Mouse (Mus musculus): ENCODE results near the gene Fdps. TPM values are rescaled to one million over a fixed set of nuclear protein-coding genes. Genes with fewer than 3 reads are reported as not detected.
"Not testable (repeated sequence)": the region's sequence is repeated elsewhere in the genome, so short reads cannot be mapped to it uniquely, and the experiment has no call there.

Gene Fdps
- polyA plus RNA-seq, 1 experiment from 2014 or later: 284 TPM

- H3K9me3 ChIP-seq (ENCODE audit: control insufficient read depth, low read length): no peaks in the 10 kb centered on the region
- DNase-seq (ENCODE audit: low spot score) (no peak), ATAC-seq (replicated peaks; ENCODE audit: low FRiP score) (no peak)
- H3K27me3 ChIP-seq (replicated peaks; ENCODE audit: control insufficient read depth, insufficient read depth, low read length): no peaks in the 10 kb centered on the region
- no peak overlapping the region for H3K4me3 ChIP-seq (ENCODE audit: low read depth, low read length)
- peaks cover 18% of the 10 kb centered on the region for H3K4me1 ChIP-seq (replicated peaks; ENCODE audit: control insufficient read depth, insufficient read depth, low read length)
- H3K9ac ChIP-seq (ENCODE audit: low read depth, low read length): no peak overlapping the region
- H3K27ac ChIP-seq (ENCODE audit: low read depth, low read length): no peak overlapping the region
- WGBS: 80% methylated on average over 12 of the region's 12 CpGs
- H3K4me2 ChIP-seq: no peak overlapping the region
- peaks cover 1% of the 10 kb centered on the region for H3K36me3 ChIP-seq (ENCODE audit: control insufficient read depth, insufficient read depth, low read length)
These were observed 17.0 kb downstream of the Fdps start for GRCm38 (mm10) chr3:89084654-89085190.

GRCm38 (mm10) chr3:89084133-89084532 is 17.6 kb downstream of the Fdps start:
- Histone ChIP-seq H3K9ac (ENCODE audit: low read depth, low read length) (no peak overlapping the region), H3K9me3 (ENCODE audit: control insufficient read depth, low read length) (no peaks in the 10 kb centered on the region), H3K27me3 (replicated peaks; ENCODE audit: control insufficient read depth, insufficient read depth, low read length) (no peaks in the 10 kb centered on the region), H3K4me3 (ENCODE audit: low read depth, low read length) (no peak overlapping the region), H3K4me1 (replicated peaks; ENCODE audit: control insufficient read depth, insufficient read depth, low read length) (peaks cover 13% of the 10 kb centered on the region), H3K36me3 (ENCODE audit: control insufficient read depth, insufficient read depth, low read length) (peaks cover 6% of the 10 kb centered on the region), H3K27ac (ENCODE audit: low read depth, low read length) (no peak overlapping the region), H3K4me2 (no peak overlapping the region)
- WGBS: 79% methylated on average over 2 of the region's 2 CpGs
- DNase-seq (ENCODE audit: low spot score) (no peak), ATAC-seq (replicated peaks; ENCODE audit: low FRiP score) (no peak)

- not testable (repeated sequence) for H3K4me2 ChIP-seq; H3K4me1 ChIP-seq (replicated peaks; ENCODE audit: control insufficient read depth, insufficient read depth, low read length); ATAC-seq (replicated peaks; ENCODE audit: low FRiP score); H3K9ac ChIP-seq (ENCODE audit: low read depth, low read length); H3K9me3 ChIP-seq (ENCODE audit: control insufficient read depth, low read length); H3K27ac ChIP-seq (ENCODE audit: low read depth, low read length); DNase-seq (ENCODE audit: low spot score); H3K4me3 ChIP-seq (ENCODE audit: low read depth, low read length); H3K27me3 ChIP-seq (replicated peaks; ENCODE audit: control insufficient read depth, insufficient read depth, low read length)
- peaks cover 11% of the 10 kb centered on the region for H3K36me3 ChIP-seq (ENCODE audit: control insufficient read depth, insufficient read depth, low read length)
These were observed 19.5 kb downstream of the Fdps start for GRCm38 (mm10) chr3:89082287-89082686.

DNA sequence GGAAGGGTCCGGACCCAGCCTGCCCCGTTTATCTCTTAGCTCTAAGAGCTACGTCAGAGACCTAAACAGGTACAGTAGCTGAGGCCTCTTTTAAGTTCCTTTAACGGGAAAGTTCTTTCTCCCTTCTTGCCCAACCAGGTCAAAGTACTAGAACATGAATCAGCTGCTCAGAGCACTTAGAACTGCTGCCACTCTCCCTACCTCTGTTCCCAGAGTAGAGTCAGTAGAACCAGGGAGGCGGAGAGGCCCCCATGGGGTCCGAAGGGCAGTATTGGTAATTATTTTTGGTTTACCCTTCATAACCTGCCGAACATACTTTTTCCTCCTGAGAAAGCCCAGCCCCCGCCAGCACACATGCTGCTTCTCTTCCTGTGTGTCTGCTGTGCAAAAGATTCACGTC is 24.4 kb downstream of the Fdps start:
- H3K9ac ChIP-seq (ENCODE audit: low read depth, low read length): no peak overlapping the region
- ATAC-seq (replicated peaks; ENCODE audit: low FRiP score): no peak
- H3K4me1 ChIP-seq (replicated peaks; ENCODE audit: control insufficient read depth, insufficient read depth, low read length): no peaks in the 10 kb centered on the region
- no peak for DNase-seq (ENCODE audit: low spot score)
- no peak overlapping the region for H3K4me3 ChIP-seq (ENCODE audit: low read depth, low read length)
- 91% methylated on average over 9 of the region's 9 CpGs for WGBS
- H3K27ac ChIP-seq (ENCODE audit: low read depth, low read length): no peak overlapping the region
- H3K27me3 ChIP-seq (replicated peaks; ENCODE audit: control insufficient read depth, insufficient read depth, low read length): no peaks in the 10 kb centered on the region
- no peak overlapping the region for H3K4me2 ChIP-seq
- H3K36me3 ChIP-seq (ENCODE audit: control insufficient read depth, insufficient read depth, low read length): peaks cover 44% of the 10 kb centered on the region
- no peaks in the 10 kb centered on the region for H3K9me3 ChIP-seq (ENCODE audit: control insufficient read depth, low read length)

DNA sequence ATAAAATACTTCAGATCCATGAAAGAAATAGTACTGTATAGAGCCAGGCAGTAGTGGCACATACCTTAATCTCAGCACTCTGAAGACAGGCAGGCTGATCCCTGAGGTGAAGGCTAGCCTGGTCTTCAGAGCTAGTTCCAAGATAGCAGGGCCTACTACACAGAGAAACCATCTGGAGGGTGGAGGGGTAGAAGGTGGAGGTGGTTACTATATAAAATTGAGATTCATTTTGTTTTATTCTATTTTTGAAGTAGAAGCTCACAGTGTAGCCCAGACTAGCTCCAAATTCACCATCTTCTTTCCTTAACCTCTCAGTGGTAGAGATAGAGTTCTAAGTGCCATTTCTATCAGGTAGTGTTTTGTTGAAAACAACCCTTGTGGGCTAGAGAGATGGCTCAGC is 34.5 kb downstream of the Fdps start:
- no peak overlapping the region for H3K4me2 ChIP-seq
- H3K36me3 ChIP-seq (ENCODE audit: control insufficient read depth, insufficient read depth, low read length): peaks cover 57% of the 10 kb centered on the region
- no peak overlapping the region for H3K27ac ChIP-seq (ENCODE audit: low read depth, low read length)
- no peak overlapping the region for H3K9ac ChIP-seq (ENCODE audit: low read depth, low read length)
- H3K27me3 ChIP-seq (replicated peaks; ENCODE audit: control insufficient read depth, insufficient read depth, low read length): no peaks in the 10 kb centered on the region
- no peak for ATAC-seq (replicated peaks; ENCODE audit: low FRiP score)
- H3K4me1 ChIP-seq (replicated peaks; ENCODE audit: control insufficient read depth, insufficient read depth, low read length): no peaks in the 10 kb centered on the region
- no peak for DNase-seq (ENCODE audit: low spot score)
- H3K9me3 ChIP-seq (ENCODE audit: control insufficient read depth, low read length): no peaks in the 10 kb centered on the region
- no peak overlapping the region for H3K4me3 ChIP-seq (ENCODE audit: low read depth, low read length)

DNA sequence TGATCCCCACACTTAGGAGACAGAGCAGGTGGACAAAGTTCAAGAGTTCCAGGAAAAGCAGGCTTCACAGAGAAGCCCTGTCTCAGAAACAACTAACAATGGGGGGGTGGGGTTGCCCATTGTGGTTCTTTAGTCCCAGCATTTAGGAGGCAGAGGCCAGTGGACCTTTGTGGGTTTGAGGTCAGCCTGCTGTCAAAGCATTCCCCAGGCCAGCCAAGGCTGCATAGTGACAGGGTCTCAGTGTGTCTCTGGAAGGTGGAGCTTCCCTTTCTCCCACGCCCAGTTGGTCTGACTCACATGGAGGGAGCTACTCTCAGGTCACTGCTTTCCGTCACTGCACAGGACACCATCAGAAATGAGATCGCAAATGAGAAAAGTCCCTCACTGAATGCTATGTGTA is 40.1 kb downstream of the Fdps start:
- 88% methylated on average over 3 of the region's 3 CpGs for WGBS
- ATAC-seq (replicated peaks; ENCODE audit: low FRiP score): no peak

DNA sequence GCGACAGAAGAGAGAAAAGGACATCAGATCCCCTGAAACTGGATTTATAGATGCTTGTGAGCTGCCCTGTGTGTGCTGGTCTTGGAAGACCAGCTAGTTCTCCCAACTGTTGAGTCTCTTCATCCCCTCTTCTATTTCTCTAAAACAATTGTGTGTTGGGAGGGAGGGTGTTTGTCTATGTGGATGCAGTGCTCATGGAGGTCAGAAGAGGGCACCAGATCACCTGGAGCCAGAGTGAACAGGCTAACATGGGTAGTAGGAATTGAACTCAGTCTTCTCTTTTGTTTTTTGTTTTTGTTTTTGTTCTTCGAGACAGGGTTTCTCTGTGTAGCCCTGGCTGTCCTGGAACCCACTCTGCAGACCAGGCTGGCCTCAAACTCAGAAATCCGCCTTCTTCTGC is 43.0 kb downstream of the Fdps start:
- DNase-seq (ENCODE audit: low spot score) (no peak), ATAC-seq (replicated peaks; ENCODE audit: low FRiP score) (no peak)
- H3K36me3 ChIP-seq (ENCODE audit: control insufficient read depth, insufficient read depth, low read length): peaks cover 44% of the 10 kb centered on the region

More for the DNA sequence above, 40.1 kb downstream of the Fdps start:
- no peak for DNase-seq (ENCODE audit: low spot score)
- no peak overlapping the region for H3K9ac ChIP-seq (ENCODE audit: low read depth, low read length)
- no peaks in the 10 kb centered on the region for H3K9me3 ChIP-seq (ENCODE audit: control insufficient read depth, low read length)
- no peak overlapping the region for H3K27ac ChIP-seq (ENCODE audit: low read depth, low read length)
- H3K27me3 ChIP-seq (replicated peaks; ENCODE audit: control insufficient read depth, insufficient read depth, low read length): no peaks in the 10 kb centered on the region
- peaks cover 39% of the 10 kb centered on the region for H3K36me3 ChIP-seq (ENCODE audit: control insufficient read depth, insufficient read depth, low read length)
- no peak overlapping the region for H3K4me3 ChIP-seq (ENCODE audit: low read depth, low read length)
- no peaks in the 10 kb centered on the region for H3K4me1 ChIP-seq (replicated peaks; ENCODE audit: control insufficient read depth, insufficient read depth, low read length)
- no peak overlapping the region for H3K4me2 ChIP-seq

GRCm38 (mm10) chr3:89058361-89058760 is 43.4 kb downstream of the Fdps start:
- H3K4me3 ChIP-seq (ENCODE audit: low read depth, low read length): no peak overlapping the region
- H3K27me3 ChIP-seq (replicated peaks; ENCODE audit: control insufficient read depth, insufficient read depth, low read length): no peaks in the 10 kb centered on the region
- no peak overlapping the region for H3K27ac ChIP-seq (ENCODE audit: low read depth, low read length)
- H3K9me3 ChIP-seq (ENCODE audit: control insufficient read depth, low read length): no peaks in the 10 kb centered on the region
- no peak overlapping the region for H3K9ac ChIP-seq (ENCODE audit: low read depth, low read length)
- H3K4me2 ChIP-seq: no peak overlapping the region
- ATAC-seq (replicated peaks; ENCODE audit: low FRiP score) (no peak), DNase-seq (ENCODE audit: low spot score) (no peak)
- H3K4me1 ChIP-seq (replicated peaks; ENCODE audit: control insufficient read depth, insufficient read depth, low read length): no peaks in the 10 kb centered on the region
- 89% methylated on average over 9 of the region's 9 CpGs for WGBS
- peaks cover 40% of the 10 kb centered on the region for H3K36me3 ChIP-seq (ENCODE audit: control insufficient read depth, insufficient read depth, low read length)

More for the DNA sequence above, 43.0 kb downstream of the Fdps start:
- H3K27me3 ChIP-seq (replicated peaks; ENCODE audit: control insufficient read depth, insufficient read depth, low read length): no peaks in the 10 kb centered on the region
- no peak overlapping the region for H3K9ac ChIP-seq (ENCODE audit: low read depth, low read length)
- H3K4me1 ChIP-seq (replicated peaks; ENCODE audit: control insufficient read depth, insufficient read depth, low read length): no peaks in the 10 kb centered on the region
- H3K9me3 ChIP-seq (ENCODE audit: control insufficient read depth, low read length): no peaks in the 10 kb centered on the region
- WGBS: 84% methylated on average over 3 of the region's 3 CpGs
- H3K4me3 ChIP-seq (ENCODE audit: low read depth, low read length): no peak overlapping the region
- H3K27ac ChIP-seq (ENCODE audit: low read depth, low read length): no peak overlapping the region
- H3K4me2 ChIP-seq: no peak overlapping the region
